Mouse (Mus musculus): ENCODE measurements around the gene Bad. TPM values are rescaled to one million over a fixed set of nuclear protein-coding genes. Genes with fewer than 3 reads are reported as not detected.

Gene Bad
- total RNA-seq, 2 experiments from 2014 or later: 34.3 to 37.7 TPM

DNA sequence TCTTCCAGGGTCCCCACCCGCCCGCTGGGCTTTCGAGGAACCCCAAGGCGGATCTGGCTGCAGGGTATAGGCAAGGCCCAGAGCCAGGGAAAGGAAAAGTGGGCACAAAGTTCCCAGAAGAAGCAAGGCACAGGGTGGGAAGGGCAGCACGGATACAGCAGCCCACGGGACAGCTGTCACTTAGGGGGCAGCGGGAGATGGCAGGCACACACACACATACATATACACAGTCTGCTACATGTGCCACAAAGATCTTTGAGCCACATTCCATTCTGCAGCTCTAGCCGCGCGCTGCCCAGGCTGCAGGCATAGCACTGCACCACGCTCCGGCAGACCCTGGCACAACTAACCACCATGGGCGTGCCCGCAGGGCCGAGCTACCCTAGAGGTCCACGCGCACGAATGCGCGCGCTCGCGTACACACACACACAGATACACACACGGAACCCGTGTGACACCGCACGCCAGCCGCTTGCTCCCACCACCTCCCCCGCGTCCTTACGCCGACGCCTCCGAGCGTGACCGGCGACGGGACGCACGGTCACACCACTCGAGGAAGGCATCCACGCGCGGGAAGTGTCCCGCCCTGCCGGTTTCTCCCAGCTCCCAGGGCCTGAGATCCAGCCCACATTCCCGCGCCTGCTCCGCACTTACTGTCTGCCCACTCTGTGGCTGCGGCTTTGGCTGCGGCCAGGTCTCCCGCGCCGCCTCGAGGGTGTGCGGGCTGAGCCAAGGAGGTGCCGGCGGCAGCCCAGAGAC lies 8.0 kb upstream of the Bad start:
- no peak for DNase-seq (ENCODE audit: low spot score in 2 of 2)

DNA sequence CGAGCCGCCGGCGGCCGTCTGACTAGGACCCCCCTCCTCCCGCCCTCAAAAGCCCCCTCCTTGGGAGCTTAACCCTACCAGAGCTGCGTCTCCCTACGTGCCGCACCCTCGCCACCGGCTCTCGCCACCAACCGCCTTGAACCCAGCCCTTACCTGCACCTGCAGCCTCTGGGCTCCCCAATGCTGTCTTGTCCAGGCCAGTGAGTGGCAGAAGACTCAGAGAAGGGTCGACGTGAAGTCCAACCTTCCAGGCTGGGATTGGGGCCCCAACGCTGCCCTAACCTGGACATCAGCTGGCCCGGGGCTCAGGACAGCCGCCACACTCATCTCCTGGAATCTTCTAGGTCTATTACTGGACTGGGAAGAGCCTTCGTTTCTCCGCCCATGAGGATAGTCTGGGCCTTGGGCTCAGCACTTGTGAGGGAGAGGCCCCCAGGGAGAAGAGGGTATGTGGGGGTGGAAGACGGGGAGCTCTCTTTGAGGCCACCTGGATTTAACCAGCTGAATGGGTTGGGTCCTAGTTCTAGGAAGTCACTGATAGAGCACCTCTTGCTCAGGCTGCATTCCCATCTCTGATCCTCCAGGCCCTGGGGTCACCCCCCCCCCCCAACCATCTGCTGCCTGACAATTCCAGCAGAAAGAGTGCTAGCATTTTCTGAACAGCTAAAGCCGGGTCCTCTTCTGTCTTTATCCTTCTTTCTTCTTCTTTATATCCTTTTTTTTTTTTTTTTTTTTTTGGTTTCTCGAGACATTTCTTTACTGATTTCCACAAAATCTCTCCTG lies 7.3 kb upstream of the Bad start, which contains the start of gene Kcnk4:
TSS of gene Kcnk4 (minus strand) at position 321 of the 783 bp plus-strand sequence.
- no peak for DNase-seq (ENCODE audit: low spot score in 2 of 2)

DNA sequence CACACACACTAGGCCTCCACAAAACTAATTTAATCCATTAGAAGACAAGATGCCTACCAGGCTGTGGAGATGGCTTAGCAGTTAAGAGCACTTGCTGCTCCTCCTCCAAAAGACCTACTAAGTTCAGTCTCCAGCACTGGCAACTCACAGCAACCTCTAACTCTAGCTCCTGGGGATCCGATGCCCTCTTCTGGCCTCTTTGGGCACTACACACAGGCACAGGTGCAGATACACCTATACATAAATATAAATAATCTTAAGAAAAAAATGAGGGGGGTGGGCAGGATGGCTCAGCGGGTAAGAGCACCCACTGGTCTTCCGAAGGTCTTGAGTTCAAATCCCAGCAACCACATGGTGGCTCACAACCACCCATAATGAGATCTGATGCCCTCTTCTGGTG lies 5.4 kb upstream of the Bad start:
- no peak for DNase-seq (ENCODE audit: low spot score in 2 of 2)

DNA sequence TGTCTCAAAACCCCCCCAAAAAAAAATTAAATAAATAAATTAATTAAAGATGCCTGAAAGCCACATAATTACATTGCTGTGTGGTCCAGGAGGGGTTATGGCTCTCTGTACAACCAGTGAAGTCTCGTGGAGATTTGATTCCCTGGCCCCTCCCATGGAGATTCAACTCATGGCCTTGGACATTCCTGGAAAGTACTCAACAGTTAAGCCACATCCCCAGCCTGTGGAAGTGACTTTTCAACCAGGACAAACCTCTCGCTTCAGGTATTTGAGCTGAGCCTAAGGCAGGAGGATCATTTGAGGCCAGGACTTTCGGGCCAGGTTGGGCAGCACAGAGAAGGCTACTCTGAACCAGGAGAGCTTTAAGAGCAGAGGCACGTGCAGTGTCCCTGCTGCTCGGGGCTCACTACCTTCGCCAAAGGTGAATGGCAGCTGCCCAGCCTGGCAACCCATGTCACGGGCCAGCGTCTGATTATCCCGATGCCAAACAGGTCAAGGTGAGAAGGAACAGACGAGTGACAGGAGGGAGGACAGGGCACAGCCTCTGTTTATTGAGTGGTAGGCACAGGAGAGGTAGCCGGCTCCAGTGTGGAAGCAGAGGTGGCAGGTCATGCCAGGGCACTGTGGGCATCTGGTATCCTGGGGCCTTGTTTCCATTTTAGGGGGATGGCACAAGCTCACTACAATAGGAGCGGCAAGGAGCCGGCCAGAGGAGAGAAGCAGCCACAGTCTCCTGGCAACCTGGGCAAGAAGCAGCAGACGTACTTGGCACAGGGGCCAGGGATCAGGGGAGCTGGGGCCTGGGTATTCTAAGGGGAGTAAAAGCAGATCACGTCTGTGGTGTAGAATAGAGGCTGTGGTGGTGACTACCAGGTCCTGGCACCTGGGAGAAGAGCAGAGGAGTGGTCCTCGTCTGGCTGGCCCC lies 3.9 kb upstream of the Bad start:
- DNase-seq (ENCODE audit: low spot score in 2 of 2): no peak

DNA sequence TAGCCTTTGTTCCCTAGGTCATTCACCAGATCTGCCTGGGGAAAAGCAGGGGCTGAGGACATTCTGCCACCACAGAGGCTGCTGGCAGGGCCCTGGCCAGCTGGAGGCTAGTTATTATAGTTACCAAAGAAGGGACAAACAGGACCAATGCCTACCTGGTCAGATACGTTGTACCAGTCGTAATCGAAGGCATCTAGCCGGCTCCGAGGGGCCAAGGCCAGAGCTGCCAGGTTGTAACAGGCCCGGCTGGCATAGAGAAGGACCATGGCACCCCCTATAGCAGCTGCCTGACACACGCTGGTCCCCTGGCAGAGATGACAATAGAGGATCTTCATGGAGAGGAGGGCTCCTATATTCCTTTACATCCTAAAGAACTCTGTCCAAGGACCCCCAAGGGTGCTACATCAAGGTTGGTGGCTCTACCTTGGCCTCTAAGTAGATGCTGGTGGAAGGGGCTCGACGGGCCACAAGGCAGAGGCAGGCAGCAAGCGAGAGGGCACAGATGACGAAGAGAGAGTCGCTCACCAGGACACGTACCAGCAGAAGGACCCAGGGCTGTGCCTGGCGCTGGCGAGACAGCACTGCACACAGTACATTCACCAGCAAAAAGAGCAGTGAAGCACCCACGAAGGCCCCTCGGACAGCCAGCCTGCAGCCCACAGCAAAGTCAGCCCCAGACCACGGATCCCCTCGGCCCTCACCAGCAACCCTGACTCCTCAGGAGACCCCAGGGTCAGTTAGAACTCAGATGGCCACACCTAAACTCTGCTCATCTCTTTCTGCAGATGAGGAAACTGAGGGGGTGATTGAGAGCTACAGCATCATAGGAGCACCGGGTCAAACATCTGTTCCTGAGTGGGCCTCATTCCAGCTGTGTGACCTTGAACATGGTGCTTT lies 2.3 kb upstream of the Bad start:
- DNase-seq (ENCODE audit: low spot score in 2 of 2): no peak

DNA sequence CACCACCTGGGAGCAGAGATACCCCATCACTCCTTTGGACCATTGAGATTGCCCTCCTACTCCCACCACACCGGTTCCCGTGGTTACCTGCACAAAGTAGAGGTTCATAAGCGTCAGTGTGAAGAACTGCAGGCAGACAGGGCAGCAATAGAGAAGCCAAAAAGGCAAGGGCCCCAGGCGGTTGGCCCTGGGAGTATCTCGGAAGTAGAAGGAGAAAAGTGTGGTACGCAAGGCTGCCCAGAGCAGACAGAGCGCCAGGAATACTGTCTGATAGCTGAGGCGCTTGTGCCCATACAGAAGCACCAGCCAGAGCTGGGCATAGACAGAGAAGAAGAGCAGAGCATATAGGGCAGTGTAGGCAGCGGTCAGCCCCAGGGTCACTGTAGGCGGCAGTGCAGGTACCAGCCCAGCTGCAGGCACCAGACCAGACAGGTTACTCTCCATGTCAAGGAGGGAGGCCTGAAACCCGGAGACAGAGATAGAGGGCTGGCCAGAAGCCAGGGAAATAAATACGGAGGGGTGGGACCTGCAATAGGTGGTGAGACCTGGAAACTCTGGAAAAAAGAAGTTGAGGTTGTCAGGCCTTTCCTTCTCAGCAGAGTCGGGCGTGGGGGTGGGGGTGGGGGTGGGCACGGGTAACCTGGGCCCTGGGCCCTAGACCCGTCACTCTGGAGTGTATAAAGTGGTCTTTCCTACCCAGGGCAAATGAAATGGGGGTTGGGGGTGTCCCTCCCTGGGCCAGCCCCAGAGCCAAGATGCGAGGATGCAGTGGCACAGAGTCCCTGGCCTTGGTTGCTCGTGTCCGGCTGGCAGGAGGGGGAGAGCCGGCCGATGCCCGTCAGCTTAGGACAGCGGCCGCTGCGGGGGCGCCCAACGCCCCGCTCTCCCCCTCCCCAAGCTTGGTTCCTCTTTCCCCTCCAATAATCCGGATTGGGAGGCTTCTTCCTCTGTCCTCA lies 987 bp upstream of the Bad start:
- DNase-seq (ENCODE audit: low spot score in 2 of 2): no peak

DNA sequence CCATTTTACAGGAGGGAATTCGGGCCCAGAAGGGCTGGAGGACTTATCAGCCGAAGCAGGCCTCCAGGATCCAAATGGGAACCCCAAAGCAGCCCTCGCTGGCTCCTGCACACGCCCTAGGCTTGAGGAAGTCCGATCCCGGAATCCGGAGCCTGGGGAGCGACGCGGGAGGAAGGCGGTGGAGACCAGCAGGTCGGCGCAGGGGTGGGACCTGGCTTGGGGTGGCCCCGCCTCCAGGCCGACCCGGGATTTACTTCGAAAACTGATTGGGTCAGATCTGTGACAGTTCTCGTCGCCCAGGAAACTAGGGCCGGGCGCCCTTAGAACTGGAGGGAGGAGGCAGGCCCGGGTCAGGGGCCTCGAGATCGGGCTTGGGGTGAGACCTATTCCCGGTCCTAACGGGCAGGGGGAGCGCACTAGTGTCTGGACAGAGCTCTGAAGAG lies 609 bp downstream of the Bad start, which contains the start of gene Gpr137:
TSS of gene Gpr137 (minus strand) at position 232 of the 443 bp plus-strand sequence.
- DNase-seq (ENCODE audit: low spot score in 2 of 2): peak; percentile 86 to 93

DNA sequence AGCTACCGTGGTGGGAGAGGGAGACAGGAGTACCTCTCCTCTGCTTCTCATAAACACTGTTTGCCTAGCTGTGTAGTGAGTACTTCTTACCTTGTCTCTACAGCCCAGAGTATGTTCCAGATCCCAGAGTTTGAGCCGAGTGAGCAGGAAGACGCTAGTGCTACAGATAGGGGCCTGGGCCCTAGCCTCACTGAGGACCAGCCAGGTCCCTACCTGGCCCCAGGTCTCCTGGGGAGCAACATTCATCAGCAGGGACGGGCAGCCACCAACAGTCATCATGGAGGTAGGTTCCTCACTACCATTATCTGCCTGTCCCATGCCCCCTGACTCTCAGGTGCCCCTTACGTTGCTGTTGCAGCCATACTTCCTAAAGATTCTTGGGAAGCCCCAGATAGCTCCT lies 1.1 kb downstream of the Bad start:
- no peak for DNase-seq (ENCODE audit: low spot score in 2 of 2)

DNA sequence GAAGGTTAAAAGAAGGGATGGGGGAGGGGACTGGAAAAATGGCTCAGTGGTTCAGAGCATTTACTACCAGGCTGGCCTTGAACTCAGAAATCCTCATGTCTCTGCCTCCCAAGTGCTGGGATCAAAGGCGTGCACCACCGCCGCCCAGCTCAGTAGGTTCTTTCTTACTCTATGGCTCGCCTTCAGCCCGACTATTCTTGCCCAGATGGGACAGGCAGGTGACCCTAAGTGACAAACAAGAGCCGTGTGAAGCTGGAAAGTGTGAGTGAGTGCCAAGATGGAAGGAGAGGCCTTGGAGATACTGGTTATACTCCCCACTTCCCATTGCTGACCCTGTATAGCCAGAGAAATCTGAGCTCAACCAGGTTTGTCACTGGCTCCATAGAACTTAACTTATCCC lies 2.0 kb downstream of the Bad start:
- no peak for DNase-seq (ENCODE audit: low spot score in 2 of 2)

DNA sequence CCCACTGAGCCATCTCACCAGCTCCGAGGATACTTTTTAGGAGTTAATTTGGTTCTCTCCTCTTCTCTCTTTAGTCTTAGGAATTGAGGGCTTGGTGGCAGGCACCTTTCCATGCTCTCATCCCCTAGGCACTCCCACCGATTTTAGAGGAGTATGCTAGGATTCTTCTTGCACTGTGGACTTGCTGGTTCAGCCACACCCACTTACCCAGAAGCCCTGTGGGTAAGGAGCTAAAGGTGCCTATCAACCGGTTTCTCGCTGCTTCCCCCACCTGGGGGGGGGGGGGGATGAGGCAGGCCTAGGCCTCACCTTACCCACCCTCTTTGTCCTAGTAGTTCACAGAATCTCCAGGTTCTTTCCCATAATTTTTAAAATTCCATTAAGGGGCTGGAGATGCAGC lies 6.1 kb downstream of the Bad start:
- no peak for DNase-seq (ENCODE audit: low spot score in 2 of 2)

DNA sequence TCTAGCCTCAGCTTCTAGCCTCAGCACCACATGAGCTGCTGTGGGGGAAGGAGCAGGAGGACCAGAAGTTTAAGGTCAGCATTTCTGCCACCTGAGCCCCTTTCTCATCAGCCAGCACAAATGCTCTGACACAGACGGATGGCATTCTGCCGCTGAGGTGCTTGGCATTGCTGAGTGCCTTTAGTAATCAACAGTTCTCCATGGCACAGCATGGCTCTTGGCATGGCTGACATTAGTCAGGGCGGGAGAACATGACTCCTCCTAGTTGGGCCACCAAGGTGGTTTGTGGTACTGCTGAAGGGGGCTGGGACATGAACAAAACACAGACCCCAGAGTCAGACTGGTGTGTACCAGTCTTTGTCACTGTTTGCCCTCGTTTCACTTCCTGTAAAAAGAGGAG lies 6.5 kb downstream of the Bad start:
- DNase-seq (ENCODE audit: low spot score in 2 of 2): no peak

DNA sequence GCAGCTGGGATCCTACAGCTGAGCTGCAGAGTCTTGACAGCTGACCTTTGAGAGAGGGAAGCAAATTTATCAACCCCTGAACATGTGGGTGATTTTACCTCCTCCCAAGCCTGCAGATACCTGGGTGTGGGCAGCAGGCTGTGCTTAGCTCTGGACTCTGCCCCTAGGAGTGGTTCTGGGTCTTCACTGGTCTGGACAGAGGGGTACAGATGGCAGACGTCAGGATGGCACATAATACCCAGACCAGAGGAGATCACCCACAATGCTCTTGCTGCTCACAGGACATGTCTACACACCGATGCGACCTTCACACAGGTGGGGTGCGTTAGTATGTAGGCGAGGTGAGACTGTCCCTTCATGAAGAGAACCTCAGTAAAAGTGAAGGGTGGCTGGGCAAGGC lies 7.9 kb downstream of the Bad start:
- no peak for DNase-seq (ENCODE audit: low spot score in 2 of 2)

DNA sequence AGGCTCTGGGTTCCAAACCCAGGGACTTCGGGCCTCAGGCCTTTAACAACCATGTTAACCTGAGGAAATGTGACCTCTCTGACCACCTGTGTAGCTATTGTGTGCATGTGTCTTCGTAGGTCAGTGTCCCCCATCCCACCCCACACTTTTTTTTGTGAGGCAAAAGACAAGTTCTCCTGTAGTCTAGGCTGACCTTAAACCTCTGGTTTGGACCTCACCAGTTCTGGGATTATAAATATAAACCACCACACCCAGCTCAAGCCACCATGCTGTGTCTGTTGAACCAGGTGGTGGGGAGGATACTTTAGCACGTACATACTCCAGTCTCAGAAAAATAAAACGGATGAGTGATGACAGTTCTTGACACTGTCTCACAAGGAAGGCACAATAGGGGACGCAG lies 8.3 kb downstream of the Bad start:
- no peak for DNase-seq (ENCODE audit: low spot score in 2 of 2)

DNA sequence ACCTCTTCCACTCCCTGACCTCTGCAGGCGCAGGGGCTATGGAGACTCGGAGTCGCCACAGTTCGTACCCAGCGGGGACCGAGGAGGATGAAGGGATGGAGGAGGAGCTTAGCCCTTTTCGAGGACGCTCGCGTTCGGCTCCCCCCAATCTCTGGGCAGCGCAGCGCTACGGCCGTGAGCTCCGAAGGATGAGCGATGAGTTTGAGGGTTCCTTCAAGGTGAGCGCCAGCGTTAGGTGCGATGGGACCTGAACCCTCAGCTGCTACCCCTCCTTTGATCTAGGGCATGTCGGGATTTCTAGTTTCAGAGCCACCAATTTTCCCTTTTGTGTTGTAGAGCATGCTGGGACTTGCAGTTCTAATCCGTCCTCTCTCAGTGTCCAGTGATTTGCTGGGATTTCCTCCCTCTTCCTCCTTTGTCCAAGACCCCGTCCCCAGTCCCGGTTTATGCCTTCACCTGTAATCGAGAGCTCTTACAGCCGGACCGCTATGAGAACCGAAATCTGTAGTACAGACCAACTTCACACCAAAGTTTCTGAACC lies 9.0 kb downstream of the Bad start:
- DNase-seq (ENCODE audit: low spot score in 2 of 2): peak in 1 of 2 experiments; percentile 68

DNA sequence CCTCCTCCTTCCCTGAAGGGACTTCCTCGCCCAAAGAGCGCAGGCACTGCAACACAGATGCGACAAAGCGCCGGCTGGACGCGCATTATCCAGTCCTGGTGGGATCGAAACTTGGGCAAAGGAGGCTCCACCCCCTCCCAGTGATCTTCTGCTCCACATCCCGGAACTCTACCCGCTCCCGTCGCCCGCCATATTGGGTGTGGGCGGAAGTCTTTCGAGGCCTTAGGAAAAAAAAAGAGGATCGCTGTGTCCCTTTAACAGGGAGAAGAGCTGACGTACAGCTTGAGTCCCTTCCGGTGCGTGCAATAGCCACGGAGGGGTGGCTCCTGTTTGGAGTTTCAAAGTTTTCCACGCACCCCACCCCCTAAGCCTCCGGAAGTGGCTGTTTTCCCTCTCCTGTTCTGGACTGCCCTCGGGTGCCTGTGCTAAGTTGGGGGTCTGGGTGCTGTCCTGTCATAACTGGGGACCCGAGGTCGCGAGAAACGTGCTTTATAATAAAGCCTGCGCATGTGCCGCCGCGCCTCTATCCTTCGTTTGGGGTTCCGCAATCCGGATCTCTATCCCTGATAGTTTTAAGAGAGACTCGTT lies 9.8 kb downstream of the Bad start:
- peak; percentile 90 to 91 for DNase-seq (ENCODE audit: low spot score in 2 of 2)

DNA sequence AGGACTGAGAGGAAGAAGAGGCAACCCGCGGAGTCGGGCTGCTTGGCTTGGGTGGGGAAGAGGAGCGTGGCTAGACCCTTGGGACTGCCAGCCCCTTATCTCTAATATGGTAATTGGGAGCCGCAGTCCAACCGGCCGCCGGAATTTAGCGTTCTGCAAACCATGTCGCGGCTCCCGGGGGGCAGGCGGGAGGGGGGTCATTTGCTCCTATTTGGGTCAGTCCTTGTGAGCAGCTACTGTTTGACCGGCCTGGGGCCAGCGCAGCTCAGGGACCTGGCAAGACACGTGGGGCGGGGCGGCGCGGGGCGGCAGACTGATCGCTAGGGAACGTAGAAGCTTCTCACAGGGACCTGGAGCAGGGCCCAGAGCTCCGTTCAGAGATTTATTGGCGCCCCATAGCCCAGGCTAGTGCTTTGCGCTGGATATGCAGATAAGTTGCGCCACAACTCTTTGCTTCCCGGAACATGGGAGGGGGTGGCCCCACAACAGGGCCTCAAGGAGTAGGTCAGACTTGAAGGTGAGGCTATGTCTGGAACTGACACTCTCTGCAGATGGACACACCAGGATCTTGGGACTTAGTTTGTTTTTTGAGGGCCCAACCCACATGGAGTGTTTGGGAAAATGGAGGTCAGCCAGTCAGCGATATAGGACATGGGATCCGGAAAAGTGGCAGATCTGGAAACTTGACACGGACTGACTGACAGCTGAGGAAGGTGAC lies 10.5 kb downstream of the Bad start:
- DNase-seq (ENCODE audit: low spot score in 2 of 2): peak; percentile 74 to 82

DNA sequence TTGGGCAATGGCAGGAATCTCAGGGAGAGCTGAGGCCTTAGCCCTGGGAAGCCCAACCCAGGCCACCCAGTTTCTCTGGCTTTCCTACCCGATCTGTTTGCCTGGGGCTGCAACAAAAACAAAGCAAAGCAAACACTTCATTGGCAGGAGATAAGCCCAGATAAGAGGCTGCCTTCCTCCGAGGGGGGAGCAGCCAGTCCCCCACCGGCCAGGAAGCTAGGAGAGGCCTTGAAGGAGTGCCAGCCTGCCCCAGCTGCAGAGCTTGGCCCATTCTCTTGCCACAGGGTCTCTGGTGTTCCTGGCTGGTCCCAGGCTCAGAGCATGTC lies 11.0 kb downstream of the Bad start:
- DNase-seq (ENCODE audit: low spot score in 2 of 2): no peak

DNA sequence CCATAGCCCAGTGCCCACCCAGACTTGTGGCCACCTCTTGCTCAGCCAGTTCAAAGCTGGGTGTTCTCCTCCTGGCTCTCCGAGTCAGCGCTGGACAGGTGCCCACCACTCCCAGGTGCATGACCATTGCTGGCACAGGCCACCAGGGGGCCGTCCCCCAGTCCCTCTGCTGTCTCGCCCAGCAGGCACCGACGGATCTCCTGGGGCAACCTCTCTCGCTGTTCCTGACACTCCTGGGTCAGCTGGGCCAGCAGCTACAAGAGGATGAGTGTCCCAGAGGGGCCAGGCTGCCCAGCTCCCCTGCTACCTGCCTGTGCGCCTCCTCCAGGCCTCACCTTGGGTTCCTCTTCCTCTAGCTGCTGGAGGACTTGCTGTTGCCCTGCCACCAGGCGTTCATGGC lies 12.4 kb downstream of the Bad start:
- DNase-seq (ENCODE audit: low spot score in 2 of 2): peak in 1 of 2 experiments; percentile 46
